Mouse (Mus musculus) liver, embryonic 15.5 days (tissue): ENCODE results near the gene Cdk4. TPM values are rescaled to one million over a fixed set of nuclear protein-coding genes. Genes with fewer than 3 reads are reported as not detected.

Experiments
- ATAC-seq: fragments of 200-750 bp; cut with Nextera tagmentation; 2 replicates; pipeline ENCODE4 v1.8.0; 2017; ENCODE audit warnings: moderate number of reproducible peaks, mild to moderate bottlenecking, moderate library complexity; ENCODE audit not compliant: insufficient read depth
- H3K27ac ChIP-seq: fragments of 300-500 bp; sonication (generic); replicated peaks from 2 replicates; pipeline ENCODE4 v1.5.1; 2015; ENCODE audit warnings: mild to moderate bottlenecking, inconsistent platforms
- H3K27me3 ChIP-seq: fragments of 300-500 bp; sonication (generic); 2 replicates; pipeline ENCODE4 v1.6.1; 2015; ENCODE audit warnings: mild to moderate bottlenecking, inconsistent platforms
- H3K36me3 ChIP-seq: fragments of 300-500 bp; sonication (generic); replicated peaks from 2 replicates; pipeline ENCODE4 v1.6.1; 2015; ENCODE audit warnings: moderate library complexity, mild to moderate bottlenecking, inconsistent platforms
- H3K4me1 ChIP-seq: fragments of 300-500 bp; sonication (generic); replicated peaks from 2 replicates; pipeline ENCODE4 v1.6.1; 2015; ENCODE audit warnings: inconsistent platforms
- H3K4me2 ChIP-seq: fragments of 300-500 bp; sonication (generic); 2 replicates; pipeline ENCODE4 v1.6.1; 2015; ENCODE audit warnings: moderate library complexity, mild to moderate bottlenecking, inconsistent platforms
- H3K4me3 ChIP-seq: fragments of 300-500 bp; sonication (generic); replicated peaks from 2 replicates; pipeline ENCODE4 v1.5.1; 2015; ENCODE audit warnings: mild to moderate bottlenecking, inconsistent platforms
- H3K9ac ChIP-seq: fragments of 300-500 bp; sonication (generic); 2 replicates; pipeline ENCODE4 v1.6.1; 2015; ENCODE audit warnings: moderate library complexity, mild to moderate bottlenecking, inconsistent platforms
- H3K9me3 ChIP-seq: fragments of 300-500 bp; sonication (generic); replicated peaks from 2 replicates; pipeline ENCODE4 v1.6.1; 2016; ENCODE audit warnings: inconsistent platforms
- WGBS: fragments of 180-500 bp; shearing (Covaris S2); methylation state at CpG from one replicate; pipeline ENCODE4 v1.1.7; 2015; ENCODE audit warnings: mixed read lengths; ENCODE audit not compliant: insufficient replicate concordance; 5-methylcytosine and 5-hydroxymethylcytosine counted together
- polyA plus RNA-seq: library from polyadenylated mRNA; unstranded; fragments of >200 nt; fragmentation: Nextera tagmentation; extraction: Ambion mirVana; gene quantifications from 2 replicates; pipeline ENCODE4 v1.2.1, GENCODE M21; 2015

The Cdk4 gene
- polyA plus RNA-seq, 1 experiment from 2014 or later: 361 TPM

- Histone ChIP-seq H3K4me2 (0 out of 2 replicates have a peak overlapping the region, but pooled peaks have one; percentile 15), H3K9ac (no peak overlapping the region), H3K4me3 (no peak overlapping the region), H3K9me3 (no peaks in the 10 kb centered on the region), H3K4me1 (peaks cover 47% of the 10 kb centered on the region), H3K36me3 (peaks cover 19% of the 10 kb centered on the region), H3K27me3 (no peaks in the 10 kb centered on the region), H3K27ac (no peak overlapping the region)
- no peak for ATAC-seq
- 25% methylated on average over 7 of the region's 7 CpGs for WGBS
These were observed 40.3 kb downstream of the Cdk4 start for GRCm38 (mm10) chr10:127103631-127104030.

GRCm38 (mm10) chr10:127107563-127108261 is 44.4 kb downstream of the Cdk4 start:
- Histone ChIP-seq H3K9me3 (no peaks in the 10 kb centered on the region), H3K4me1 (peaks cover 35% of the 10 kb centered on the region), H3K9ac (no peak overlapping the region), H3K4me2 (peak overlapping the region; percentile 37), H3K36me3 (peaks cover 21% of the 10 kb centered on the region), H3K4me3 (no peak overlapping the region), H3K27me3 (no peaks in the 10 kb centered on the region), H3K27ac (peak overlapping the region; percentile 49)
- WGBS: 22% methylated on average over 16 of the region's 16 CpGs
- ATAC-seq: peak; percentile 79

GRCm38 (mm10) chr10:127108262-127108583 is 44.9 kb downstream of the Cdk4 start:
- Histone ChIP-seq H3K27me3 (no peaks in the 10 kb centered on the region), H3K9me3 (no peaks in the 10 kb centered on the region), H3K36me3 (peaks cover 24% of the 10 kb centered on the region), H3K4me3 (no peak overlapping the region), H3K9ac (no peak overlapping the region), H3K4me1 (peaks cover 35% of the 10 kb centered on the region), H3K27ac (peak overlapping the region; percentile 49), H3K4me2 (peak overlapping the region; percentile 37)
- peak; percentile 41 for ATAC-seq
- WGBS: 26% methylated on average over 3 of the region's 3 CpGs

GRCm38 (mm10) chr10:127111001-127111887 is 47.9 kb downstream of the Cdk4 start:
- ATAC-seq: no peak
- no peak overlapping the region for H3K9ac ChIP-seq
- no peak overlapping the region for H3K4me2 ChIP-seq
- H3K4me1 ChIP-seq: peaks cover 25% of the 10 kb centered on the region
- no peaks in the 10 kb centered on the region for H3K27me3 ChIP-seq
- no peak overlapping the region for H3K27ac ChIP-seq
- no peak overlapping the region for H3K4me3 ChIP-seq
- peaks cover 40% of the 10 kb centered on the region for H3K36me3 ChIP-seq
- 66% methylated on average over 15 of the region's 15 CpGs for WGBS
- H3K9me3 ChIP-seq: no peaks in the 10 kb centered on the region

- WGBS: 63% methylated on average over 11 of the region's 11 CpGs
- no peak overlapping the region for H3K4me3 ChIP-seq
These were observed 51.1 kb downstream of the Cdk4 start for GRCm38 (mm10) chr10:127114408-127114807.

GRCm38 (mm10) chr10:127115068-127115467 is 51.7 kb downstream of the Cdk4 start:
- Histone ChIP-seq H3K4me1 (peaks cover 7% of the 10 kb centered on the region), H3K27ac (no peak overlapping the region), H3K4me3 (no peak overlapping the region), H3K9me3 (no peaks in the 10 kb centered on the region), H3K36me3 (peaks cover 75% of the 10 kb centered on the region), H3K4me2 (no peak overlapping the region), H3K9ac (no peak overlapping the region), H3K27me3 (no peaks in the 10 kb centered on the region)
- 49% methylated on average over 2 of the region's 2 CpGs for WGBS
- ATAC-seq: no peak

More at GRCm38 (mm10) chr10:127114408-127114807, 51.1 kb downstream of the Cdk4 start:
- no peak for ATAC-seq
- Histone ChIP-seq H3K36me3 (peaks cover 72% of the 10 kb centered on the region), H3K9me3 (no peaks in the 10 kb centered on the region), H3K27ac (no peak overlapping the region; the same call in 1 of the 2 replicates), H3K4me2 (no peak overlapping the region), H3K9ac (no peak overlapping the region), H3K27me3 (no peaks in the 10 kb centered on the region), H3K4me1 (peaks cover 1% of the 10 kb centered on the region; the same call in 1 of the 2 replicates)

Other genes starting within 250 kb of the Cdk4 start
- gene Atp23, start 162.2 kb upstream of the Cdk4 start, polyA plus RNA-seq: 6.2 and 7.0 TPM in 2 replicates
- 11.3 and 12.9 TPM in 2 replicates for gene Ctdsp2, start 84.8 kb upstream of the Cdk4 start, polyA plus RNA-seq
- gene Avil, start 62.8 kb upstream of the Cdk4 start, polyA plus RNA-seq: 0.07 and 0.16 TPM in 2 replicates
- gene Tsfm, start 32.7 kb upstream of the Cdk4 start, polyA plus RNA-seq: 43.9 and 44.8 TPM in 2 replicates
- 15.6 and 15.7 TPM in 2 replicates for gene Mettl1, start 22.1 kb upstream of the Cdk4 start, polyA plus RNA-seq
- gene Eef1akmt3, start 22.0 kb upstream of the Cdk4 start, polyA plus RNA-seq: 0.06 and 0.14 TPM in 2 replicates
- gene Cyp27b1, start 15.3 kb upstream of the Cdk4 start, polyA plus RNA-seq: not detected in 2 replicates
- gene March9, start 3.4 kb upstream of the Cdk4 start, polyA plus RNA-seq: 0.03 TPM in 1 of 2 replicates, not detected in the other
- gene Tspan31, start 6.7 kb downstream of the Cdk4 start, polyA plus RNA-seq: 77.4 and 84.3 TPM in 2 replicates
- 0.35 and 0.67 TPM in 2 replicates for gene Agap2, start 11.8 kb downstream of the Cdk4 start, polyA plus RNA-seq
- gene Os9, start 57.6 kb downstream of the Cdk4 start, polyA plus RNA-seq: 54.0 and 58.1 TPM in 2 replicates
- gene B4galnt1, start 101.7 kb downstream of the Cdk4 start, polyA plus RNA-seq: 19.3 and 21.0 TPM in 2 replicates
- 2.1 and 3.2 TPM in 2 replicates for gene Slc26a10, start 117.1 kb downstream of the Cdk4 start, polyA plus RNA-seq
- 5.4 and 5.8 TPM in 2 replicates for gene Arhgef25, start 126.5 kb downstream of the Cdk4 start, polyA plus RNA-seq
- 16.7 and 16.9 TPM in 2 replicates for gene Dtx3, start 132.2 kb downstream of the Cdk4 start, polyA plus RNA-seq
- gene Pip4k2c, start 148.1 kb downstream of the Cdk4 start, polyA plus RNA-seq: 41.9 and 45.1 TPM in 2 replicates
- gene Kif5a, start 199.8 kb downstream of the Cdk4 start, polyA plus RNA-seq: 0.06 and 0.21 TPM in 2 replicates
- gene Dctn2, start 202.8 kb downstream of the Cdk4 start, polyA plus RNA-seq: 69.5 and 75.7 TPM in 2 replicates
- 7.9 and 8.0 TPM in 2 replicates for gene Mbd6, start 225.5 kb downstream of the Cdk4 start, polyA plus RNA-seq
- gene Mars, start 248.3 kb downstream of the Cdk4 start, polyA plus RNA-seq: 109 and 112 TPM in 2 replicates